In genomic region chr4:103113402-103113801, GRCm38 (mm10) we compare ENCODE assay signal across 8 mouse cellular contexts. TPM values are rescaled to one million over a fixed set of nuclear protein-coding genes. Genes with fewer than 3 reads are reported as not detected.
DNase-seq lines count a peak whose midpoint lies in the region; ATAC-seq and TF ChIP-seq lines count a peak whose summit lies in the region.

No protein-coding gene starts in this region.

- no peaks in the 10 kb centered on the region for H3K9me3 ChIP-seq in heart, postnatal 0 days (replicated peaks; ENCODE audit: control insufficient read depth, low read length)
- no peaks in the 10 kb centered on the region for H3K9me3 ChIP-seq in MEL (replicated peaks; ENCODE audit: insufficient read depth, low read length)
- H3K9me3 ChIP-seq in midbrain, embryonic 13.5 days = no peaks in the 10 kb centered on the region

- TF ChIP-seq EP300 in heart, postnatal 0 days (IDR thresholded peaks at IDR 0.05; ENCODE audit: low read depth) = no peak
- TF ChIP-seq EP300 in MEL (IDR thresholded peaks at IDR 0.05; ENCODE audit: low read depth in 1 of 2, low read length in 2 of 2) = no peak

- TF ChIP-seq CTCF in heart, postnatal 0 days (IDR thresholded peaks at IDR 0.05; ENCODE audit: low read depth) = no peak
- no peak for TF ChIP-seq CTCF in MEL (IDR thresholded peaks at IDR 0.05 in 2 of 3, conservative IDR thresholded peaks at IDR 0.05 in 1 of 3; ENCODE audit: control insufficient read depth in 1 of 3, insufficient read depth in 1 of 3, low read depth in 2 of 3, low read length in 3 of 3, poor library complexity in 1 of 3, severe bottlenecking in 1 of 3)

- H3K4me1 ChIP-seq in heart, postnatal 0 days (ENCODE audit: control insufficient read depth, insufficient read depth) = peaks cover 16% of the 10 kb centered on the region
- H3K4me1 ChIP-seq in MEL (ENCODE audit: control insufficient read depth in 1 of 2, insufficient read depth in 2 of 2, low read length in 2 of 2) = peaks cover 5 to 7% of the 10 kb centered on the region in 2 experiments
- H3K4me1 ChIP-seq in midbrain, embryonic 13.5 days (replicated peaks) = peaks cover 47% of the 10 kb centered on the region

- TF ChIP-seq RAD21 in MEL (IDR thresholded peaks at IDR 0.05; ENCODE audit: low read depth, low read length) = no peak

- H3K36me3 ChIP-seq in heart, postnatal 0 days (replicated peaks; ENCODE audit: control insufficient read depth, insufficient read depth, low read length) = peaks cover 5% of the 10 kb centered on the region; the same call in 1 of the 2 replicates
- peaks cover 0 to 7% of the 10 kb centered on the region in 2 experiments; a peak in 2 of 4 replicates for H3K36me3 ChIP-seq in MEL (ENCODE audit: control insufficient read depth in 1 of 2, insufficient read depth in 2 of 2, low read length in 2 of 2)
- peaks cover 4% of the 10 kb centered on the region; the same call in 1 of the 2 replicates for H3K36me3 ChIP-seq in midbrain, embryonic 13.5 days

- DNase-seq in heart, postnatal 0 days (ENCODE audit: low spot score) = no peak
- DNase-seq in heart, postnatal 4 days = no peak
- DNase-seq in MEL (ENCODE audit: low read depth, low spot score) = no peak
- DNase-seq in forelimb bud, embryonic 11.5 days (ENCODE audit: low read depth, low spot score) = peak; percentile 6
- no peak for DNase-seq in urinary bladder, adult 18-20 months (ENCODE audit: low spot score in 2 of 2)

- peak overlapping the region; percentile 87 for H3K4me2 ChIP-seq in heart, postnatal 0 days (ENCODE audit: low read depth, low read length)
- peak overlapping the region; percentile 73 for H3K4me2 ChIP-seq in midbrain, embryonic 13.5 days (replicated peaks)

- peak overlapping the region; percentile 71 for H3K4me3 ChIP-seq in heart, postnatal 0 days (ENCODE audit: low read depth, low read length)
- H3K4me3 ChIP-seq in MEL (ENCODE audit: control insufficient read depth in 1 of 2, insufficient read depth in 1 of 2, low read depth in 2 of 2, low read length in 2 of 2) = peak overlapping the region; percentile 96 to 97
- peak overlapping the region; percentile 64 for H3K4me3 ChIP-seq in midbrain, embryonic 13.5 days (replicated peaks)

- no peak for TF ChIP-seq POLR2A in MEL (IDR thresholded peaks at IDR 0.05; ENCODE audit: control insufficient read depth in 1 of 2, insufficient read depth in 1 of 2, low read depth in 1 of 2, low read length in 2 of 2, poor library complexity in 1 of 2)

- H3K79me2 ChIP-seq in MEL (ENCODE audit: control insufficient read depth, insufficient read depth, low read length, poor library complexity) = peaks cover 12% of the 10 kb centered on the region

- WGBS in heart, postnatal 0 days = 9% methylated on average over 11 of the region's 11 CpGs
- WGBS in midbrain, embryonic 13.5 days = 10% methylated on average over 11 of the region's 11 CpGs

- H3K27me3 ChIP-seq in heart, postnatal 0 days (ENCODE audit: control insufficient read depth, insufficient read depth, low read length) = no peaks in the 10 kb centered on the region
- no peaks in the 10 kb centered on the region for H3K27me3 ChIP-seq in MEL (ENCODE audit: control insufficient read depth in 1 of 2, insufficient read depth in 2 of 2, low read length in 2 of 2)
- H3K27me3 ChIP-seq in midbrain, embryonic 13.5 days = peaks cover 5% of the 10 kb centered on the region; the same call in 1 of the 2 replicates

- ATAC-seq in heart, postnatal 0 days (ENCODE audit: insufficient read depth, low read depth) = no peak
- no peak for ATAC-seq in midbrain, embryonic 13.5 days
- no peak for ATAC-seq in activated CD4-positive, CD25-positive, alpha-beta regulatory T cell, adult 4 months
- no peak for ATAC-seq in cerebellum, adult (ENCODE audit: insufficient number of reproducible peaks, low FRiP score, low TSS enrichment)

- peak overlapping the region; percentile 98 for H3K27ac ChIP-seq in heart, postnatal 0 days (ENCODE audit: low read depth)
- peak overlapping the region; percentile 35 for H3K27ac ChIP-seq in MEL (ENCODE audit: control insufficient read depth, low read depth, low read length)
- peak overlapping the region; percentile 100; the same call in 1 of the 2 replicates for H3K27ac ChIP-seq in midbrain, embryonic 13.5 days

- H3K9ac ChIP-seq in heart, postnatal 0 days (replicated peaks; ENCODE audit: low read depth, low read length) = peak overlapping the region; percentile 75
- peak overlapping the region; percentile 94 for H3K9ac ChIP-seq in MEL (ENCODE audit: control insufficient read depth, low read depth, low read length, poor library complexity, severe bottlenecking)
- H3K9ac ChIP-seq in midbrain, embryonic 13.5 days (replicated peaks) = peak overlapping the region; percentile 86

TF ChIP-seq in MEL, 35 proteins besides CTCF, POLR2A, EP300 and RAD21:
- no peak for TF ChIP-seq JUND (IDR thresholded peaks at IDR 0.05; ENCODE audit: low read depth, low read length)
- TF ChIP-seq POLR2AphosphoS2 (IDR thresholded peaks at IDR 0.05; ENCODE audit: low read length) = no peak
- TF ChIP-seq RCOR1 (IDR thresholded peaks at IDR 0.05; ENCODE audit: low read depth, low read length) = no peak
- no peak for TF ChIP-seq NRF1 (IDR thresholded peaks at IDR 0.05; ENCODE audit: insufficient read depth, low read depth, low read length, poor library complexity, severe bottlenecking)
- no peak for TF ChIP-seq POLR2AphosphoS5 (IDR thresholded peaks at IDR 0.05; ENCODE audit: borderline replicate concordance, low read depth, low read length)
- TF ChIP-seq SMC3 (IDR thresholded peaks at IDR 0.05; ENCODE audit: low read depth, low read length) = no peak

RNA-seq across cellular contexts. Expression of gene Mier1, which starts 0.8 kb away (rescaled TPM):
- total RNA-seq in heart, postnatal 0 days (2014; rRNA removed; ENCODE audit: low replicate concordance) = 16.3 and 43.4 TPM in 2 replicates
- 27.6 and 29.1 TPM in 2 replicates for polyA plus RNA-seq in heart, postnatal 0 days (2015; fragmentation: Nextera tagmentation; extraction: Ambion mirVana)
- total RNA-seq in heart, postnatal 4 days (2021) = 10 to 100 TPM; 42.9 to 46.6 TPM
- 18.7 and 27.0 TPM in 2 replicates for total RNA-seq in MEL (2012; rRNA removed)
- polyA plus RNA-seq in MEL (2012; ENCODE audit: insufficient read depth in 1 of 2, insufficient read length in 2 of 2, low read depth in 1 of 2, low replicate concordance in 2 of 2, missing spikeins in 1 of 2) = 10 to 100 TPM; 22.3 to 41.1 TPM
- polyA plus RNA-seq in midbrain, embryonic 13.5 days (2015; fragmentation: Nextera tagmentation; extraction: Ambion mirVana) = 34.6 and 39.3 TPM in 2 replicates
- 10 to 100 TPM; 60.0 to 79.8 TPM for polyA plus RNA-seq in activated CD4-positive, CD25-positive, alpha-beta regulatory T cell, adult 4 months (2017; shearing (Covaris generic))

RNA-seq across cellular contexts. Expression of gene Wdr78, which starts 1.0 kb away (rescaled TPM):
- 0.11 and 0.81 TPM in 2 replicates for total RNA-seq in heart, postnatal 0 days (2014; rRNA removed; ENCODE audit: low replicate concordance)
- 0.18 and 0.40 TPM in 2 replicates for polyA plus RNA-seq in heart, postnatal 0 days (2015; fragmentation: Nextera tagmentation; extraction: Ambion mirVana)
- 1 to 10 TPM; 1.1 to 1.5 TPM for total RNA-seq in heart, postnatal 4 days (2021)
- 0.77 and 1.1 TPM in 2 replicates for total RNA-seq in MEL (2012; rRNA removed)
- 1 to 10 TPM in 1 of 2 experiments, not detected in 1; 1.2 TPM for polyA plus RNA-seq in MEL (2012; ENCODE audit: insufficient read depth in 1 of 2, insufficient read length in 2 of 2, low read depth in 1 of 2, low replicate concordance in 2 of 2, missing spikeins in 1 of 2)
- 4.8 and 4.9 TPM in 2 replicates for polyA plus RNA-seq in midbrain, embryonic 13.5 days (2015; fragmentation: Nextera tagmentation; extraction: Ambion mirVana)
- polyA plus RNA-seq in activated CD4-positive, CD25-positive, alpha-beta regulatory T cell, adult 4 months (2017; shearing (Covaris generic)) = 1 to 10 TPM; 1.1 to 2.9 TPM

Comparison
In these comparisons a context has a peak if more than half of its experiments do, and no peak if none do; other contexts are left out.
1. H3K27ac ChIP-seq: peak in every context shown above with its lines; median percentile 100 in midbrain, embryonic 13.5 days; 98 in heart, postnatal 0 days; 35 in MEL.